Mouse (Mus musculus) left cerebral cortex, adult 8-10 months (tissue): ENCODE data around the gene Rbm20. TPM values are rescaled to one million over a fixed set of nuclear protein-coding genes. Genes with fewer than 3 reads are reported as not detected.
"Not testable (repeated sequence)": the region's sequence is repeated elsewhere in the genome, so short reads cannot be mapped to it uniquely, and the experiment has no call there.

Experiments used
- DNase-seq, 2 experiments: peaks; one replicate each; pipeline ENCODE4 v3.0.0; 2022; ENCODE audit warnings: low spot score in 2 of 2
- total RNA-seq, 4 experiments: library from RNA; stranded (reverse); gene quantifications; 2 replicates each; pipeline ENCODE4 v1.2.4; 2022

Gene Rbm20
- total RNA-seq, 4 experiments from 2014 or later = 4.7 to 6.5 (median 5.8) TPM

GRCm38 (mm10) chr19:53789571-53789970 lies 112.5 kb downstream of the Rbm20 start:
- no peak for DNase-seq

GRCm38 (mm10) chr19:53791751-53792720 lies 114.9 kb downstream of the Rbm20 start:
- DNase-seq = no peak

GRCm38 (mm10) chr19:53792976-53793897 lies 116.1 kb downstream of the Rbm20 start:
- no peak for DNase-seq

GRCm38 (mm10) chr19:53793994-53794890 lies 117.1 kb downstream of the Rbm20 start:
- no peak for DNase-seq

- no peak for DNase-seq
These were observed 117.9 kb downstream of the Rbm20 start for GRCm38 (mm10) chr19:53794996-53795395.

- no peak for DNase-seq
These were observed 118.9 kb downstream of the Rbm20 start for GRCm38 (mm10) chr19:53796020-53796419.

GRCm38 (mm10) chr19:53797770-53798169 lies 120.7 kb downstream of the Rbm20 start:
- no peak for DNase-seq

- no peak for DNase-seq
These were observed 122.8 kb downstream of the Rbm20 start for GRCm38 (mm10) chr19:53799885-53800284.

- peak in 1 of 2 experiments; percentile 28 for DNase-seq
These were observed 123.4 kb downstream of the Rbm20 start for GRCm38 (mm10) chr19:53800365-53800999.

- no peak for DNase-seq
These were observed 124.3 kb downstream of the Rbm20 start for GRCm38 (mm10) chr19:53801380-53801779.

GRCm38 (mm10) chr19:53801789-53802683 lies 124.9 kb downstream of the Rbm20 start:
- DNase-seq = no peak

- no peak for DNase-seq
These were observed 126.8 kb downstream of the Rbm20 start for GRCm38 (mm10) chr19:53803954-53804353.

GRCm38 (mm10) chr19:53805063-53805462 lies 128.0 kb downstream of the Rbm20 start:
- DNase-seq = no peak

- DNase-seq = no peak
These were observed 129.0 kb downstream of the Rbm20 start for GRCm38 (mm10) chr19:53806126-53806525.

GRCm38 (mm10) chr19:53806526-53807275 lies 129.6 kb downstream of the Rbm20 start:
- not testable (repeated sequence) for DNase-seq

GRCm38 (mm10) chr19:53807276-53807801 lies 130.2 kb downstream of the Rbm20 start:
- no peak for DNase-seq

- DNase-seq = peak in 1 of 2 experiments; percentile 75
These were observed 131.1 kb downstream of the Rbm20 start for GRCm38 (mm10) chr19:53808041-53808777.
